ENCODE assay signal across 8 mouse cellular contexts in the genomic region with DNA sequence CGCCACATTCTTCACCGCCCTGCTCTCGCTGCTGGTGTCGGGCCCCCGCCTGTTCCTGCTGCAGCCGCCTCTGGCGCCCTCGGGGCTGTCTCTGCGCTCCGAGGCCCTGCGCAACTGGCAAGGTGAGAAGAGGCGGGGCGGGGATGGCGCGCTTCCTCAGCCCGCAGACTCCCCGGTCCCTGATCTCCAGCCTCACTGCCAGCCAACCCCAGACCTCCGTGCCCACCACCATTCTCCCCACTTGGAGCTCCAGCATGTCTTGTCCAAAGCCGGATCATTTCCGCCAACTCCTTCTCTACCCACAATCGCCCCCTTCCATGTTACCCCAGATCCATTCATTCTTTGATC. TPM values are rescaled to one million over a fixed set of nuclear protein-coding genes. Genes with fewer than 3 reads are reported as not detected.
DNase-seq lines count a peak whose midpoint lies in the region; ATAC-seq and TF ChIP-seq lines count a peak whose summit lies in the region.

No protein-coding gene starts in this region.

- under 1% methylated on average over 21 of the region's 21 CpGs for WGBS in kidney, embryonic 15.5 days
- 0% methylated on average over 20 of the region's 21 CpGs for WGBS in hindbrain, postnatal 0 days
- WGBS in midbrain, postnatal 0 days = under 1% methylated on average over 18 of the region's 21 CpGs

- no peak for TF ChIP-seq CTCF in hindbrain, postnatal 0 days (IDR thresholded peaks at IDR 0.05; ENCODE audit: low read depth)
- no peak for TF ChIP-seq CTCF in midbrain, postnatal 0 days (IDR thresholded peaks at IDR 0.05)

- no peaks in the 10 kb centered on the region for H3K9me3 ChIP-seq in kidney, embryonic 15.5 days (replicated peaks)
- no peaks in the 10 kb centered on the region for H3K9me3 ChIP-seq in hindbrain, postnatal 0 days (ENCODE audit: low read length)
- no peaks in the 10 kb centered on the region for H3K9me3 ChIP-seq in midbrain, postnatal 0 days (ENCODE audit: low read length)

- no peaks in the 10 kb centered on the region for H3K27me3 ChIP-seq in kidney, embryonic 15.5 days
- H3K27me3 ChIP-seq in hindbrain, postnatal 0 days (ENCODE audit: insufficient read depth, low read length) = no peaks in the 10 kb centered on the region
- no peaks in the 10 kb centered on the region for H3K27me3 ChIP-seq in midbrain, postnatal 0 days (ENCODE audit: insufficient read depth, low read length)

- H3K4me2 ChIP-seq in kidney, embryonic 15.5 days = peak overlapping the region; percentile 72
- peak overlapping the region; percentile 77 for H3K4me2 ChIP-seq in hindbrain, postnatal 0 days (ENCODE audit: low read depth, low read length)
- H3K4me2 ChIP-seq in midbrain, postnatal 0 days (ENCODE audit: low read depth, low read length, poor library complexity, severe bottlenecking) = peak overlapping the region; percentile 62

- DNase-seq in kidney, adult 11 months = no peak
- DNase-seq in hindbrain, postnatal 0 days (ENCODE audit: low spot score) = no peak
- DNase-seq in midbrain, postnatal 0 days (ENCODE audit: low spot score) = no peak
- DNase-seq in right cerebral cortex, adult 18-20 months = no peak

- ATAC-seq in kidney, embryonic 15.5 days (replicated peaks; ENCODE audit: low FRiP score) = peak; percentile 84
- peak; percentile 45; the same call in 1 of the 2 replicates for ATAC-seq in common myeloid progenitor, adult 5-6 weeks (replicated peaks; ENCODE audit: low read depth, poor library complexity, severe bottlenecking)
- peak; percentile 84 for ATAC-seq in hindbrain, postnatal 0 days
- peak; percentile 80 for ATAC-seq in midbrain, postnatal 0 days (ENCODE audit: low FRiP score)
- ATAC-seq in cerebellum, adult (ENCODE audit: insufficient number of reproducible peaks, low FRiP score, low TSS enrichment) = no peak
- no peak for ATAC-seq in megakaryocyte-erythroid progenitor cell, adult 5-6 weeks (replicated peaks; ENCODE audit: low FRiP score, low TSS enrichment, poor library complexity, severe bottlenecking)

- peak overlapping the region; percentile 82 for H3K27ac ChIP-seq in kidney, embryonic 15.5 days
- peak overlapping the region; percentile 92 for H3K27ac ChIP-seq in hindbrain, postnatal 0 days
- H3K27ac ChIP-seq in midbrain, postnatal 0 days (ENCODE audit: low read depth, low read length) = peak overlapping the region; percentile 89

- H3K9ac ChIP-seq in kidney, embryonic 15.5 days = peak overlapping the region; percentile 76
- H3K9ac ChIP-seq in hindbrain, postnatal 0 days (replicated peaks; ENCODE audit: low read length) = peak overlapping the region; percentile 76
- H3K9ac ChIP-seq in midbrain, postnatal 0 days (replicated peaks; ENCODE audit: low read length, poor library complexity, severe bottlenecking) = peak overlapping the region; percentile 89

- peaks cover 14% of the 10 kb centered on the region for H3K4me1 ChIP-seq in kidney, embryonic 15.5 days
- no peaks in the 10 kb centered on the region for H3K4me1 ChIP-seq in hindbrain, postnatal 0 days (ENCODE audit: insufficient read depth, low read length)
- H3K4me1 ChIP-seq in midbrain, postnatal 0 days (ENCODE audit: insufficient read depth, low read length) = no peaks in the 10 kb centered on the region

- peaks cover 29% of the 10 kb centered on the region for H3K36me3 ChIP-seq in kidney, embryonic 15.5 days
- H3K36me3 ChIP-seq in hindbrain, postnatal 0 days (ENCODE audit: insufficient read depth, low read length) = no peaks in the 10 kb centered on the region; the same call in 1 of the 2 replicates
- H3K36me3 ChIP-seq in midbrain, postnatal 0 days (ENCODE audit: insufficient read depth, low read length) = peaks cover 21% of the 10 kb centered on the region

- peak overlapping the region; percentile 83 for H3K4me3 ChIP-seq in kidney, embryonic 15.5 days (replicated peaks)
- peak overlapping the region; percentile 88 for H3K4me3 ChIP-seq in hindbrain, postnatal 0 days (ENCODE audit: low read length)
- H3K4me3 ChIP-seq in midbrain, postnatal 0 days (ENCODE audit: low read depth, low read length) = peak overlapping the region; percentile 85

RNA-seq across cellular contexts. Expression of a gene that starts 0.4 kb away (rescaled TPM):
- 45.9 and 51.9 TPM in 2 replicates for polyA plus RNA-seq in kidney, embryonic 15.5 days (2015; fragmentation: Nextera tagmentation; extraction: Ambion mirVana)
- total RNA-seq in common myeloid progenitor, adult 5-6 weeks (2017) = 12.4 and 14.0 TPM in 2 replicates
- 29.1 and 34.2 TPM in 2 replicates for total RNA-seq in hindbrain, postnatal 0 days (2014; rRNA removed)
- polyA plus RNA-seq in hindbrain, postnatal 0 days (2015; fragmentation: Nextera tagmentation; extraction: Ambion mirVana) = 127 and 130 TPM in 2 replicates
- total RNA-seq in midbrain, postnatal 0 days (2014; rRNA removed) = 31.3 and 31.8 TPM in 2 replicates
- polyA plus RNA-seq in midbrain, postnatal 0 days (2015; fragmentation: Nextera tagmentation; extraction: Ambion mirVana) = 136 and 143 TPM in 2 replicates
- 25.2 and 47.5 TPM in 2 replicates for total RNA-seq in megakaryocyte-erythroid progenitor cell, adult 5-6 weeks (2014; fragmentation: Nextera tagmentation)
- 9.5 and 11.2 TPM in 2 replicates for total RNA-seq in megakaryocyte-erythroid progenitor cell, adult 5-6 weeks (2017)

RNA-seq across cellular contexts. Expression of a gene that starts 37.1 kb away (rescaled TPM):
- 78.2 and 89.0 TPM in 2 replicates for polyA plus RNA-seq in kidney, embryonic 15.5 days (2015; fragmentation: Nextera tagmentation; extraction: Ambion mirVana)
- 55.7 and 72.0 TPM in 2 replicates for total RNA-seq in common myeloid progenitor, adult 5-6 weeks (2017)
- total RNA-seq in hindbrain, postnatal 0 days (2014; rRNA removed) = 71.7 and 71.8 TPM in 2 replicates
- polyA plus RNA-seq in hindbrain, postnatal 0 days (2015; fragmentation: Nextera tagmentation; extraction: Ambion mirVana) = 69.3 and 71.4 TPM in 2 replicates
- 75.2 and 85.5 TPM in 2 replicates for total RNA-seq in midbrain, postnatal 0 days (2014; rRNA removed)
- polyA plus RNA-seq in midbrain, postnatal 0 days (2015; fragmentation: Nextera tagmentation; extraction: Ambion mirVana) = 94.1 and 96.5 TPM in 2 replicates
- 49.6 and 57.4 TPM in 2 replicates for total RNA-seq in megakaryocyte-erythroid progenitor cell, adult 5-6 weeks (2014; fragmentation: Nextera tagmentation)
- 58.7 and 73.2 TPM in 2 replicates for total RNA-seq in megakaryocyte-erythroid progenitor cell, adult 5-6 weeks (2017)

RNA-seq across cellular contexts. Expression of a gene that starts 59.9 kb away (rescaled TPM):
- polyA plus RNA-seq in kidney, embryonic 15.5 days (2015; fragmentation: Nextera tagmentation; extraction: Ambion mirVana) = 1.9 and 2.4 TPM in 2 replicates
- not detected in 2 replicates for total RNA-seq in common myeloid progenitor, adult 5-6 weeks (2017)
- 0.26 TPM in 1 of 2 replicates, not detected in the other for total RNA-seq in hindbrain, postnatal 0 days (2014; rRNA removed)
- polyA plus RNA-seq in hindbrain, postnatal 0 days (2015; fragmentation: Nextera tagmentation; extraction: Ambion mirVana) = 1.9 and 2.5 TPM in 2 replicates
- total RNA-seq in midbrain, postnatal 0 days (2014; rRNA removed) = 0.66 and 2.2 TPM in 2 replicates
- 1.9 and 2.4 TPM in 2 replicates for polyA plus RNA-seq in midbrain, postnatal 0 days (2015; fragmentation: Nextera tagmentation; extraction: Ambion mirVana)
- total RNA-seq in megakaryocyte-erythroid progenitor cell, adult 5-6 weeks (2014; fragmentation: Nextera tagmentation) = not detected in 2 replicates
- total RNA-seq in megakaryocyte-erythroid progenitor cell, adult 5-6 weeks (2017) = not detected in 2 replicates

Comparison
In these comparisons a context has a peak if more than half of its experiments do, and no peak if none do; other contexts are left out.
1. ATAC-seq: peak in kidney, embryonic 15.5 days (single experiment), common myeloid progenitor, adult 5-6 weeks (single experiment), hindbrain, postnatal 0 days (single experiment) and midbrain, postnatal 0 days (single experiment); none in cerebellum, adult (single experiment) and megakaryocyte-erythroid progenitor cell, adult 5-6 weeks (single experiment).
2. Peak in every context shown above with its lines, with median percentiles within 50 percentile points of each other: H3K27ac ChIP-seq, H3K4me2 ChIP-seq, H3K4me3 ChIP-seq and H3K9ac ChIP-seq.